Mouse (Mus musculus): ENCODE data around the gene Haao.

Gene Haao

GRCm38 (mm10) chr17:83839132-83839531 is 8.6 kb downstream of the Haao start:
- intact Hi-C loops (cut with DNase I): no loop called here

- intact Hi-C loops (cut with DNase I): no loop called here
Observed at GRCm38 (mm10) chr17:83837659-83838190, 10.0 kb downstream of the Haao start.

GRCm38 (mm10) chr17:83836048-83836447 is 11.7 kb downstream of the Haao start:
- intact Hi-C loops (cut with DNase I): no loop called here

- intact Hi-C loops (cut with DNase I): no loop called here
Observed at GRCm38 (mm10) chr17:83834120-83834519, 13.6 kb downstream of the Haao start.

- intact Hi-C loops (cut with DNase I): no loop called here
Observed at GRCm38 (mm10) chr17:83830616-83831292, 17.0 kb downstream of the Haao start.

- intact Hi-C loops (cut with DNase I): no loop called here
Observed at GRCm38 (mm10) chr17:83829356-83829755, 18.4 kb downstream of the Haao start.

GRCm38 (mm10) chr17:83823835-83824234 is 23.9 kb downstream of the Haao start:
- intact Hi-C loops (cut with DNase I): no loop called here

- intact Hi-C loops (cut with DNase I): no loop called here
Observed at GRCm38 (mm10) chr17:83821876-83822275, 25.9 kb downstream of the Haao start.

GRCm38 (mm10) chr17:83820701-83821100 is 27.1 kb downstream of the Haao start:
- intact Hi-C loops (cut with DNase I): no loop called here

GRCm38 (mm10) chr17:83819503-83819902 is 28.3 kb downstream of the Haao start:
- intact Hi-C loops (cut with DNase I): no loop called here

GRCm38 (mm10) chr17:83816996-83817395 is 30.8 kb downstream of the Haao start:
- intact Hi-C loops (cut with DNase I): no loop called here

GRCm38 (mm10) chr17:83813050-83813449 is 34.7 kb downstream of the Haao start:
- intact Hi-C loops (cut with DNase I): loop anchor here (5.0 kb wide), 1 partner anchor 181 kb away; the partner anchor contains the start of gene Kcng3

- intact Hi-C loops (cut with DNase I): loop anchor here (5.0 kb wide), 1 partner anchor 180 kb away; the partner anchor contains the start of gene Kcng3
Observed at GRCm38 (mm10) chr17:83812200-83812944, 35.4 kb downstream of the Haao start.

GRCm38 (mm10) chr17:83810285-83810684 is 37.5 kb downstream of the Haao start:
- intact Hi-C loops (cut with DNase I): loop anchor here (5.0 kb wide), 1 partner anchor 178 kb away; the partner anchor contains the start of gene Kcng3

GRCm38 (mm10) chr17:83809197-83809829 is 38.5 kb downstream of the Haao start:
- intact Hi-C loops (cut with DNase I): no loop called here

GRCm38 (mm10) chr17:83808476-83809098 is 39.2 kb downstream of the Haao start:
- intact Hi-C loops (cut with DNase I): no loop called here

GRCm38 (mm10) chr17:83807778-83808398 is 39.9 kb downstream of the Haao start:
- intact Hi-C loops (cut with DNase I): no loop called here

- intact Hi-C loops (cut with DNase I): no loop called here
Observed at GRCm38 (mm10) chr17:83807345-83807744, 40.4 kb downstream of the Haao start.

GRCm38 (mm10) chr17:83805078-83805477 is 42.7 kb downstream of the Haao start:
- intact Hi-C loops (cut with DNase I): no loop called here

- intact Hi-C loops (cut with DNase I): no loop called here
Observed at GRCm38 (mm10) chr17:83803987-83804386, 43.8 kb downstream of the Haao start.

- intact Hi-C loops (cut with DNase I): no loop called here
Observed at GRCm38 (mm10) chr17:83799506-83800050, 48.2 kb downstream of the Haao start.

All from adrenal gland (tissue).